Mouse (Mus musculus): Measurements from ENCODE around the gene Ankmy1. TPM values are rescaled to one million over a fixed set of nuclear protein-coding genes. Genes with fewer than 3 reads are reported as not detected.
A peak's percentile ranks its signal among the peaks of the same experiment; 100 is the strongest.

The Ankmy1 gene
- polyA plus RNA-seq, 1 experiment from 2014 or later, result 0.20 TPM

- no peak for TF ChIP-seq CTCF (IDR thresholded peaks at IDR 0.05; ENCODE audit: low read depth)
- no peak overlapping the region for H3K4me3 ChIP-seq (ENCODE audit: low read depth, low read length)
- WGBS, result 76% methylated on average over 8 of the region's 8 CpGs
- ATAC-seq (ENCODE audit: insufficient read depth), result no peak
- no peaks in the 10 kb centered on the region for H3K4me1 ChIP-seq (ENCODE audit: insufficient read depth)
- H3K9me3 ChIP-seq (ENCODE audit: low read depth, low read length), result no peaks in the 10 kb centered on the region
- H3K4me2 ChIP-seq, result no peak overlapping the region
- H3K9ac ChIP-seq, result no peak overlapping the region
- no peaks in the 10 kb centered on the region for H3K27me3 ChIP-seq (ENCODE audit: insufficient read depth, low read length)
- DNase-seq, result no peak
- no peaks in the 10 kb centered on the region for H3K36me3 ChIP-seq (ENCODE audit: insufficient read depth)
- H3K27ac ChIP-seq (ENCODE audit: low read depth), result no peak overlapping the region
Measured at GRCm38 (mm10) chr1:92875360-92876111, 27.2 kb downstream of the Ankmy1 start.

GRCm38 (mm10) chr1:92874011-92874410 is 28.7 kb downstream of the Ankmy1 start:
- ATAC-seq (ENCODE audit: insufficient read depth) (no peak), DNase-seq (no peak)
- Histone ChIP-seq H3K4me1 (ENCODE audit: insufficient read depth) (no peaks in the 10 kb centered on the region), H3K9ac (no peak overlapping the region), H3K36me3 (ENCODE audit: insufficient read depth) (no peaks in the 10 kb centered on the region), H3K27me3 (ENCODE audit: insufficient read depth, low read length) (no peaks in the 10 kb centered on the region), H3K27ac (ENCODE audit: low read depth) (no peak overlapping the region), H3K4me2 (no peak overlapping the region), H3K9me3 (ENCODE audit: low read depth, low read length) (no peaks in the 10 kb centered on the region), H3K4me3 (ENCODE audit: low read depth, low read length) (no peak overlapping the region)
- 72% methylated on average over 3 of the region's 3 CpGs for WGBS
- no peak for TF ChIP-seq CTCF (IDR thresholded peaks at IDR 0.05; ENCODE audit: low read depth)

- no peaks in the 10 kb centered on the region for H3K27me3 ChIP-seq (ENCODE audit: insufficient read depth, low read length)
- no peak overlapping the region for H3K4me3 ChIP-seq (ENCODE audit: low read depth, low read length)
- 77% methylated on average over 7 of the region's 7 CpGs for WGBS
- no peak overlapping the region for H3K27ac ChIP-seq (ENCODE audit: low read depth)
- no peak overlapping the region for H3K9ac ChIP-seq
- DNase-seq, result no peak
- no peaks in the 10 kb centered on the region for H3K9me3 ChIP-seq (ENCODE audit: low read depth, low read length)
- H3K4me2 ChIP-seq, result no peak overlapping the region
- H3K4me1 ChIP-seq (ENCODE audit: insufficient read depth), result no peaks in the 10 kb centered on the region
- H3K36me3 ChIP-seq (ENCODE audit: insufficient read depth), result no peaks in the 10 kb centered on the region
- no peak for ATAC-seq (ENCODE audit: insufficient read depth)
- no peak for TF ChIP-seq CTCF (IDR thresholded peaks at IDR 0.05; ENCODE audit: low read depth)
Measured at GRCm38 (mm10) chr1:92872666-92873065, 30.0 kb downstream of the Ankmy1 start.

- ATAC-seq (ENCODE audit: insufficient read depth) (no peak), DNase-seq (no peak)
- H3K4me2 ChIP-seq, result no peak overlapping the region
- H3K4me3 ChIP-seq (ENCODE audit: low read depth, low read length), result no peak overlapping the region
- H3K27me3 ChIP-seq (ENCODE audit: insufficient read depth, low read length), result no peaks in the 10 kb centered on the region
- H3K9ac ChIP-seq, result no peak overlapping the region
- H3K9me3 ChIP-seq (ENCODE audit: low read depth, low read length), result no peaks in the 10 kb centered on the region
- TF ChIP-seq CTCF (IDR thresholded peaks at IDR 0.05; ENCODE audit: low read depth), result no peak
- H3K4me1 ChIP-seq (ENCODE audit: insufficient read depth), result no peaks in the 10 kb centered on the region
- no peak overlapping the region for H3K27ac ChIP-seq (ENCODE audit: low read depth)
- H3K36me3 ChIP-seq (ENCODE audit: insufficient read depth), result no peaks in the 10 kb centered on the region
- WGBS, result 68% methylated on average over 2 of the region's 2 CpGs
Measured at GRCm38 (mm10) chr1:92869985-92870384, 32.7 kb downstream of the Ankmy1 start.

- Histone ChIP-seq H3K36me3 (ENCODE audit: insufficient read depth) (no peaks in the 10 kb centered on the region), H3K4me2 (no peak overlapping the region), H3K27ac (ENCODE audit: low read depth) (no peak overlapping the region), H3K27me3 (ENCODE audit: insufficient read depth, low read length) (no peaks in the 10 kb centered on the region), H3K9ac (no peak overlapping the region), H3K4me1 (ENCODE audit: insufficient read depth) (no peaks in the 10 kb centered on the region), H3K4me3 (ENCODE audit: low read depth, low read length) (no peak overlapping the region), H3K9me3 (ENCODE audit: low read depth, low read length) (no peaks in the 10 kb centered on the region)
- TF ChIP-seq CTCF (IDR thresholded peaks at IDR 0.05; ENCODE audit: low read depth), result no peak
- DNase-seq, result peak; percentile 45
- no peak; the same call in 1 of the 2 replicates for ATAC-seq (ENCODE audit: insufficient read depth)
- 69% methylated on average over 2 of the region's 2 CpGs for WGBS
Measured at GRCm38 (mm10) chr1:92866170-92866569, 36.5 kb downstream of the Ankmy1 start.

- H3K9ac ChIP-seq, result no peak overlapping the region
- DNase-seq, result no peak
- 79% methylated on average over 4 of the region's 4 CpGs for WGBS
- H3K27me3 ChIP-seq (ENCODE audit: insufficient read depth, low read length), result no peaks in the 10 kb centered on the region
- TF ChIP-seq CTCF (IDR thresholded peaks at IDR 0.05; ENCODE audit: low read depth), result no peak
- no peaks in the 10 kb centered on the region for H3K4me1 ChIP-seq (ENCODE audit: insufficient read depth)
- H3K9me3 ChIP-seq (ENCODE audit: low read depth, low read length), result no peaks in the 10 kb centered on the region
- peaks cover 11% of the 10 kb centered on the region; the same call in 1 of the 2 replicates for H3K36me3 ChIP-seq (ENCODE audit: insufficient read depth)
- H3K27ac ChIP-seq (ENCODE audit: low read depth), result no peak overlapping the region
- H3K4me2 ChIP-seq, result no peak overlapping the region
- no peak overlapping the region for H3K4me3 ChIP-seq (ENCODE audit: low read depth, low read length)
- ATAC-seq (ENCODE audit: insufficient read depth), result no peak
Measured at GRCm38 (mm10) chr1:92863268-92863667, 39.4 kb downstream of the Ankmy1 start.

GRCm38 (mm10) chr1:92861503-92861902 is 41.2 kb downstream of the Ankmy1 start:
- peaks cover 23% of the 10 kb centered on the region for H3K36me3 ChIP-seq (ENCODE audit: insufficient read depth)
- no peak overlapping the region for H3K9ac ChIP-seq
- 72% methylated on average over 6 of the region's 6 CpGs for WGBS
- no peak for TF ChIP-seq CTCF (IDR thresholded peaks at IDR 0.05; ENCODE audit: low read depth)
- H3K27ac ChIP-seq (ENCODE audit: low read depth), result no peak overlapping the region
- DNase-seq (no peak), ATAC-seq (ENCODE audit: insufficient read depth) (no peak)
- no peaks in the 10 kb centered on the region for H3K4me1 ChIP-seq (ENCODE audit: insufficient read depth)
- H3K4me3 ChIP-seq (ENCODE audit: low read depth, low read length), result no peak overlapping the region
- no peaks in the 10 kb centered on the region for H3K27me3 ChIP-seq (ENCODE audit: insufficient read depth, low read length)
- no peaks in the 10 kb centered on the region for H3K9me3 ChIP-seq (ENCODE audit: low read depth, low read length)
- H3K4me2 ChIP-seq, result no peak overlapping the region

Measured in lung, embryonic 14.5 days (tissue).